Mouse (Mus musculus) testis, adult 2 months (tissue): ENCODE measurements around the gene Dlgap1. TPM values are rescaled to one million over a fixed set of nuclear protein-coding genes. Genes with fewer than 3 reads are reported as not detected.

Experiments used
- H3K27ac ChIP-seq: fragments of 200-500 bp; 2 replicates; pipeline ENCODE4 v1.5.1; 2012; ENCODE audit warnings: low read depth, low read length; ENCODE audit not compliant: control insufficient read depth, insufficient read depth
- H3K27me3 ChIP-seq: fragments of 200-500 bp; 2 replicates; pipeline ENCODE4 v1.6.1; 2012; ENCODE audit warnings: mild to moderate bottlenecking, low read length, moderate library complexity; ENCODE audit not compliant: control insufficient read depth, insufficient read depth
- H3K36me3 ChIP-seq: fragments of 200-500 bp; 2 replicates; pipeline ENCODE4 v1.6.1; 2012; ENCODE audit warnings: mild to moderate bottlenecking, low read length; ENCODE audit not compliant: control insufficient read depth, insufficient read depth
- H3K4me1 ChIP-seq: fragments of 200-500 bp; 2 replicates; pipeline ENCODE4 v1.6.1; 2012; ENCODE audit warnings: low read length; ENCODE audit not compliant: control insufficient read depth, insufficient read depth
- H3K4me3 ChIP-seq: fragments of 200-500 bp; 2 replicates; pipeline ENCODE4 v1.5.1; 2012; ENCODE audit warnings: low read depth, mild to moderate bottlenecking, low read length, moderate library complexity, mixed read lengths; ENCODE audit not compliant: control insufficient read depth
- CTCF ChIP-seq: fragments of 200-500 bp; IDR thresholded peaks from 2 replicates; pipeline ENCODE4 v1.5.1; 2012; ENCODE audit warnings: low read depth, mild to moderate bottlenecking, inconsistent platforms, low read length, moderate library complexity; ENCODE audit not compliant: control insufficient read depth, insufficient read depth, insufficient replicate concordance
- POLR2A ChIP-seq: fragments of 200-500 bp; IDR thresholded peaks from 2 replicates; pipeline ENCODE4 v1.6.1; 2012; ENCODE audit warnings: low read depth, mild to moderate bottlenecking, inconsistent platforms, low read length, moderate library complexity; ENCODE audit not compliant: control insufficient read depth
- polyA plus RNA-seq: library from polyadenylated mRNA; depleted of rRNA; stranded (reverse); fragments of >200 nt; gene quantifications from 2 replicates; pipeline ENCODE4 v1.2.3, GENCODE M21; 2012

Gene Dlgap1
- polyA plus RNA-seq, 1 experiment = 3.5 TPM

GRCm38 (mm10) chr17:70002026-70002425, 33.2 kb downstream of the Dlgap1 start:
- no peaks in the 10 kb centered on the region; the same call in 1 of the 2 replicates for H3K4me1 ChIP-seq
- H3K27ac ChIP-seq = no peak overlapping the region
- no peak for TF ChIP-seq CTCF
- no peak for TF ChIP-seq POLR2A
- H3K4me3 ChIP-seq = no peak overlapping the region
- H3K27me3 ChIP-seq = no peaks in the 10 kb centered on the region
- H3K36me3 ChIP-seq = no peaks in the 10 kb centered on the region

GRCm38 (mm10) chr17:70004628-70005027, 35.8 kb downstream of the Dlgap1 start:
- Histone ChIP-seq H3K27ac (no peak overlapping the region), H3K36me3 (no peaks in the 10 kb centered on the region), H3K27me3 (no peaks in the 10 kb centered on the region), H3K4me1 (no peaks in the 10 kb centered on the region), H3K4me3 (no peak overlapping the region)
- TF ChIP-seq POLR2A (no peak), CTCF (no peak)

- Histone ChIP-seq H3K27me3 (no peaks in the 10 kb centered on the region), H3K4me1 (no peaks in the 10 kb centered on the region)
- TF ChIP-seq CTCF (no peak), POLR2A (no peak)
Measured at GRCm38 (mm10) chr17:70007607-70008006, 38.7 kb downstream of the Dlgap1 start.

GRCm38 (mm10) chr17:70016511-70016910, 47.6 kb downstream of the Dlgap1 start:
- no peaks in the 10 kb centered on the region for H3K36me3 ChIP-seq
- no peak overlapping the region for H3K27ac ChIP-seq
- no peaks in the 10 kb centered on the region for H3K4me1 ChIP-seq
- H3K27me3 ChIP-seq = no peaks in the 10 kb centered on the region
- TF ChIP-seq CTCF = no peak
- TF ChIP-seq POLR2A = no peak
- no peak overlapping the region for H3K4me3 ChIP-seq

More at GRCm38 (mm10) chr17:70007607-70008006, 38.7 kb downstream of the Dlgap1 start:
- no peak overlapping the region for H3K27ac ChIP-seq
- H3K4me3 ChIP-seq = no peak overlapping the region
- no peaks in the 10 kb centered on the region for H3K36me3 ChIP-seq

GRCm38 (mm10) chr17:70020376-70020775, 51.5 kb downstream of the Dlgap1 start:
- H3K4me3 ChIP-seq = no peak overlapping the region
- no peak for TF ChIP-seq CTCF
- no peaks in the 10 kb centered on the region for H3K4me1 ChIP-seq
- no peak overlapping the region for H3K27ac ChIP-seq
- no peaks in the 10 kb centered on the region for H3K36me3 ChIP-seq
- H3K27me3 ChIP-seq = no peaks in the 10 kb centered on the region

- Histone ChIP-seq H3K27ac (no peak overlapping the region), H3K36me3 (no peaks in the 10 kb centered on the region), H3K4me3 (no peak overlapping the region), H3K27me3 (no peaks in the 10 kb centered on the region), H3K4me1 (no peaks in the 10 kb centered on the region)
- TF ChIP-seq POLR2A (no peak), CTCF (no peak)
Measured at GRCm38 (mm10) chr17:70022618-70023017, 53.7 kb downstream of the Dlgap1 start.

- H3K27me3 ChIP-seq = no peaks in the 10 kb centered on the region
- H3K4me3 ChIP-seq = no peak overlapping the region
- no peak overlapping the region for H3K27ac ChIP-seq
- no peaks in the 10 kb centered on the region for H3K4me1 ChIP-seq
- H3K36me3 ChIP-seq = no peaks in the 10 kb centered on the region
- TF ChIP-seq CTCF (no peak), POLR2A (no peak)
Measured at GRCm38 (mm10) chr17:70034862-70035261, 66.0 kb downstream of the Dlgap1 start.

- H3K4me3 ChIP-seq = no peak overlapping the region
- H3K36me3 ChIP-seq = no peaks in the 10 kb centered on the region
- H3K27me3 ChIP-seq = no peaks in the 10 kb centered on the region
- no peaks in the 10 kb centered on the region for H3K4me1 ChIP-seq
- TF ChIP-seq CTCF = no peak
- TF ChIP-seq POLR2A = no peak
- H3K27ac ChIP-seq = no peak overlapping the region
Measured at GRCm38 (mm10) chr17:70040751-70041430, 72.0 kb downstream of the Dlgap1 start.
